Mouse (Mus musculus): Measurements from ENCODE around the gene Hist1h3b.
A peak's percentile ranks its signal among the peaks of the same experiment; 100 is the strongest.

Gene Hist1h3b

GRCm38 (mm10) chr13:23739069-23739921, 12.8 kb upstream of the Hist1h3b start:
- peak; percentile 94 for DNase-seq

GRCm38 (mm10) chr13:23739922-23740252, 12.2 kb upstream of the Hist1h3b start:
- DNase-seq = no peak

- DNase-seq = no peak
Observed at GRCm38 (mm10) chr13:23740256-23740840, 11.7 kb upstream of the Hist1h3b start.

GRCm38 (mm10) chr13:23740910-23741309, 11.2 kb upstream of the Hist1h3b start:
- no peak for DNase-seq

- DNase-seq = no peak
Observed at GRCm38 (mm10) chr13:23742007-23742406, 10.1 kb upstream of the Hist1h3b start.

- DNase-seq = no peak
Observed at GRCm38 (mm10) chr13:23743215-23743614, 8.9 kb upstream of the Hist1h3b start.

- DNase-seq = no peak
Observed at GRCm38 (mm10) chr13:23743963-23744362, 8.1 kb upstream of the Hist1h3b start.

- peak; percentile 35 for DNase-seq
Observed at GRCm38 (mm10) chr13:23744421-23745380, 7.4 kb upstream of the Hist1h3b start.

- DNase-seq = peak; percentile 71
Observed at GRCm38 (mm10) chr13:23745381-23746161, 6.5 kb upstream of the Hist1h3b start, which contains the start of gene Hist1h3c. Gene Hist1h3c (minus strand): TSS chr13:23745602.

GRCm38 (mm10) chr13:23746201-23747080, 5.6 kb upstream of the Hist1h3b start, which contains the start of gene Hist1h2bb:
Gene Hist1h2bb (plus strand): TSS chr13:23746734.
- DNase-seq = peak; percentile 81

- no peak for DNase-seq
Observed at GRCm38 (mm10) chr13:23747081-23747891, 4.8 kb upstream of the Hist1h3b start.

- no peak for DNase-seq
Observed at GRCm38 (mm10) chr13:23747892-23748288, 4.2 kb upstream of the Hist1h3b start.

GRCm38 (mm10) chr13:23749563-23750121, 2.4 kb upstream of the Hist1h3b start:
- DNase-seq = no peak

- peak; percentile 46 for DNase-seq
Observed at GRCm38 (mm10) chr13:23750839-23751477, 1.1 kb upstream of the Hist1h3b start, which contains the start of gene Hist1h2ab. Gene Hist1h2ab (plus strand): TSS chr13:23751126.

- DNase-seq = no peak
Observed at GRCm38 (mm10) chr13:23751478-23751956, 550 bp upstream of the Hist1h3b start.

- DNase-seq = no peak
Observed at GRCm38 (mm10) chr13:23752742-23753172, 690 bp downstream of the Hist1h3b start.

- no peak for DNase-seq
Observed at GRCm38 (mm10) chr13:23753314-23754078, 1.4 kb downstream of the Hist1h3b start.

- DNase-seq = no peak
Observed at GRCm38 (mm10) chr13:23755000-23755399, 2.9 kb downstream of the Hist1h3b start.
